Mouse (Mus musculus): ENCODE data around the gene Vwa8. TPM values are rescaled to one million over a fixed set of nuclear protein-coding genes. Genes with fewer than 3 reads are reported as not detected.

The Vwa8 gene
- polyA plus RNA-seq, 1 experiment from 2014 or later: 10.4 TPM

DNA sequence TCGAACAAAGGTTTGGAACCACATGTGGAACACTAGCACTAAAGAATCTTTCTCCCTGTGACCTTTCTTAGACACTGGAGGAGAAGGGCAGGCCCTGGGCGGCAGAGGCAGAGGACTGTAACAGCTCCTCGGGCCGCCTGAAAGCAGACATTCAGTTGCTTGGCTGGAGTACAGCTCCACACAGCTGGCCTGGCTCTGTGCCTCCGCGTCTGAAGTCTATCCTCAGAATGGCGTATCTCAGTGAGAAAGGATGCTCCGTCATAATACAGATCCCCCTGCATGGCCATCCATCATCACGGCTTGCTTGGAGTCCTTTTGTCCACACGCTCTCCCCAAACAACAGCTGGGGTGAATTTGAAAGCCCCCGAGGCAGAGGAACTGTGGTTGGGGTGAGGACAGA, 357.4 kb downstream of the Vwa8 start:
- peaks cover 38% of the 10 kb centered on the region for H3K4me1 ChIP-seq

DNA sequence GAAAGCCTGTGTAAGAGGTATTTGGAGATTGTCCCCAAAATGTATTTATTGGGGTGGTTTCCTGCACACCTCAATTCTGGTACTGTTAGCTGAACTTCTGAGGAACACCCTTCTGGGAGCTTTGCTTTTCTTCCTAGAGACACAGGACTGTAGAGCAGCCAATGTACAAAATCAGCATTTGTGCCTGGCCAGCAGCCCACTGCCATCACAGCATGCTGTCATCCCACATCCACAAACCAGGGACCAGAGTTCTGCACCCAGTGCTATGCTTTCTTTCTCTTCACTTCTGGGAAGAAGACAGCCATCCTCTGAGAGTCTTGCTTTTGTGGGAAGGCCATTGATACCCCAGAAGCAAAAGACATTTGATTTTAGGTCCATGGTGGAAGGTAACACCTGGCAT, 359.6 kb downstream of the Vwa8 start:
- no peak overlapping the region for H3K4me3 ChIP-seq (replicated peaks)
- no peaks in the 10 kb centered on the region for H3K9me3 ChIP-seq (replicated peaks)
- no peaks in the 10 kb centered on the region for H3K27me3 ChIP-seq
- peaks cover 21% of the 10 kb centered on the region for H3K4me1 ChIP-seq
- no peak overlapping the region for H3K4me2 ChIP-seq (replicated peaks)
- H3K36me3 ChIP-seq: no peaks in the 10 kb centered on the region
- no peak for ATAC-seq (ENCODE audit: insufficient number of reproducible peaks, low FRiP score, low TSS enrichment, low read depth)
- H3K27ac ChIP-seq (replicated peaks): no peak overlapping the region
- H3K9ac ChIP-seq: no peak overlapping the region

More for the DNA sequence above, 357.4 kb downstream of the Vwa8 start:
- Histone ChIP-seq H3K9ac (no peak overlapping the region), H3K36me3 (no peaks in the 10 kb centered on the region), H3K9me3 (replicated peaks) (no peaks in the 10 kb centered on the region), H3K27ac (replicated peaks) (no peak overlapping the region; the same call in 1 of the 2 replicates), H3K4me3 (replicated peaks) (no peak overlapping the region), H3K4me2 (replicated peaks) (no peak overlapping the region), H3K27me3 (no peaks in the 10 kb centered on the region)
- ATAC-seq (ENCODE audit: insufficient number of reproducible peaks, low FRiP score, low TSS enrichment, low read depth): peak; percentile 75
- 29% methylated on average over 11 of the region's 11 CpGs for WGBS

DNA sequence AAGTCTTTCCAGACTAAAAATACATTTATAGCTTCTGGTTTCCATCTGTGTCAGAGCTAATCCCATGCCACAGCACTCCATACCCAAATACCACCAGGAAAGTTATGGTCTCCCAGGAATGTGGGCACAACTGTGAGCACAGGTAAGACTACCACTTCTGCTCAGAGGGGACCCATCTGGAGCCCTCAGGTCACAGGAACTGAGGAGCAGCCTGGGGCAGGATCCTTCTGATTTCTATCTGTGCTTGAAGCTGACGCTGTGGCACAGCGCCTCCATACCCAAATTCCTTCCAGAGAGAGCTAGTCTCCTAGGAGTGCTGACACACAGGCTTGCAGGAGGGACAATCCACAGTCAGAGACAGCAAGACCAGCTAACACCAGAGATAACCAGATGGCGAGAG, 361.0 kb downstream of the Vwa8 start:
- H3K4me1 ChIP-seq: peaks cover 13% of the 10 kb centered on the region
- H3K27ac ChIP-seq (replicated peaks): no peak overlapping the region
- no peaks in the 10 kb centered on the region for H3K36me3 ChIP-seq
- 77% methylated on average over 3 of the region's 3 CpGs for WGBS
- no peak overlapping the region for H3K4me2 ChIP-seq (replicated peaks)
- H3K4me3 ChIP-seq (replicated peaks): no peak overlapping the region
- ATAC-seq (ENCODE audit: insufficient number of reproducible peaks, low FRiP score, low TSS enrichment, low read depth): no peak
- no peak overlapping the region for H3K9ac ChIP-seq
- no peaks in the 10 kb centered on the region for H3K9me3 ChIP-seq (replicated peaks)
- H3K27me3 ChIP-seq: no peaks in the 10 kb centered on the region

GRCm38 (mm10) chr14:79212380-79212991, 363.6 kb downstream of the Vwa8 start:
- no peak overlapping the region for H3K9ac ChIP-seq
- no peak overlapping the region for H3K27ac ChIP-seq (replicated peaks)
- H3K9me3 ChIP-seq (replicated peaks): no peaks in the 10 kb centered on the region
- no peak overlapping the region for H3K4me3 ChIP-seq (replicated peaks)
- H3K27me3 ChIP-seq: no peaks in the 10 kb centered on the region
- H3K4me1 ChIP-seq: no peaks in the 10 kb centered on the region
- H3K36me3 ChIP-seq: no peaks in the 10 kb centered on the region
- no peak overlapping the region for H3K4me2 ChIP-seq (replicated peaks)
- 83% methylated on average over 11 of the region's 11 CpGs for WGBS
- ATAC-seq (ENCODE audit: insufficient number of reproducible peaks, low FRiP score, low TSS enrichment, low read depth): no peak

GRCm38 (mm10) chr14:79214129-79214528, 365.3 kb downstream of the Vwa8 start:
- Histone ChIP-seq H3K27ac (replicated peaks) (no peak overlapping the region), H3K9ac (no peak overlapping the region), H3K9me3 (replicated peaks) (no peaks in the 10 kb centered on the region), H3K36me3 (no peaks in the 10 kb centered on the region), H3K4me1 (no peaks in the 10 kb centered on the region), H3K4me3 (replicated peaks) (no peak overlapping the region), H3K4me2 (replicated peaks) (no peak overlapping the region), H3K27me3 (no peaks in the 10 kb centered on the region)
- no peak for ATAC-seq (ENCODE audit: insufficient number of reproducible peaks, low FRiP score, low TSS enrichment, low read depth)
- 89% methylated on average over 6 of the region's 6 CpGs for WGBS

- Histone ChIP-seq H3K4me1 (no peaks in the 10 kb centered on the region), H3K27ac (replicated peaks) (no peak overlapping the region), H3K9me3 (replicated peaks) (no peaks in the 10 kb centered on the region), H3K36me3 (no peaks in the 10 kb centered on the region), H3K4me3 (replicated peaks) (no peak overlapping the region), H3K4me2 (replicated peaks) (no peak overlapping the region), H3K27me3 (no peaks in the 10 kb centered on the region), H3K9ac (no peak overlapping the region)
- WGBS: 82% methylated on average over 8 of the region's 8 CpGs
- ATAC-seq (ENCODE audit: insufficient number of reproducible peaks, low FRiP score, low TSS enrichment, low read depth): no peak
These were observed 365.9 kb downstream of the Vwa8 start for GRCm38 (mm10) chr14:79214660-79215249.

GRCm38 (mm10) chr14:79216366-79216765, 367.5 kb downstream of the Vwa8 start:
- Histone ChIP-seq H3K4me1 (no peaks in the 10 kb centered on the region), H3K36me3 (no peaks in the 10 kb centered on the region), H3K27ac (replicated peaks) (no peak overlapping the region), H3K4me3 (replicated peaks) (no peak overlapping the region), H3K4me2 (replicated peaks) (no peak overlapping the region), H3K9me3 (replicated peaks) (no peaks in the 10 kb centered on the region), H3K9ac (no peak overlapping the region), H3K27me3 (no peaks in the 10 kb centered on the region)
- ATAC-seq (ENCODE audit: insufficient number of reproducible peaks, low FRiP score, low TSS enrichment, low read depth): no peak; the same call in 1 of the 2 replicates
- 45% methylated on average over 2 of the region's 2 CpGs for WGBS

- H3K36me3 ChIP-seq: no peaks in the 10 kb centered on the region
- no peaks in the 10 kb centered on the region for H3K4me1 ChIP-seq
- H3K27ac ChIP-seq (replicated peaks): no peak overlapping the region
- no peak overlapping the region for H3K4me2 ChIP-seq (replicated peaks)
- H3K27me3 ChIP-seq: no peaks in the 10 kb centered on the region
- no peaks in the 10 kb centered on the region for H3K9me3 ChIP-seq (replicated peaks)
- H3K4me3 ChIP-seq (replicated peaks): no peak overlapping the region
- H3K9ac ChIP-seq: no peak overlapping the region
- ATAC-seq (ENCODE audit: insufficient number of reproducible peaks, low FRiP score, low TSS enrichment, low read depth): no peak
- WGBS: 81% methylated on average over 12 of the region's 12 CpGs
These were observed 374.7 kb downstream of the Vwa8 start for GRCm38 (mm10) chr14:79223431-79224036.

- H3K36me3 ChIP-seq: no peaks in the 10 kb centered on the region
- WGBS: 73% methylated on average over 8 of the region's 8 CpGs
- no peak overlapping the region for H3K4me3 ChIP-seq (replicated peaks)
- H3K9ac ChIP-seq: no peak overlapping the region
- H3K4me1 ChIP-seq: no peaks in the 10 kb centered on the region
- ATAC-seq (ENCODE audit: insufficient number of reproducible peaks, low FRiP score, low TSS enrichment, low read depth): no peak
- H3K9me3 ChIP-seq (replicated peaks): no peaks in the 10 kb centered on the region
- H3K27ac ChIP-seq (replicated peaks): no peak overlapping the region
- no peak overlapping the region for H3K4me2 ChIP-seq (replicated peaks)
- H3K27me3 ChIP-seq: no peaks in the 10 kb centered on the region
These were observed 376.6 kb downstream of the Vwa8 start for GRCm38 (mm10) chr14:79225458-79225857.

DNA sequence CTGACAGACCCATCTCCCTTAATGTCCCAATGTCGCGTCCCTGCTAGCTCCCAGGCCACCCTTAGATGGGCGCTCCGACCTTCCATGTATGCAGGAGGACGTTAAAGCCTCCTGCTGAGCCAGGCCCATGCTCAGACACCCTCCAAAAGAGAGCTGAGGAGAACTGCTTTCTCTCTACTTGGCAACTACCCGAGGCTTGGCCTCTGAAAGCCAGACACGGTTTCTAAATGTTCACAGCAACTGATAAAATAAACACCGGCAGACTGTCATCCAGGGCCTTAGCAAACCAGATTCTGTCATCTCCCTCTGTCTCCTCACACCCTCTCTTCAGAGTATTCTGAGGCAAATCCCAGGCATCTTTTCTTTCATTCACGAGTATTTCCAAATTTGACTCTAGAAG, 377.2 kb downstream of the Vwa8 start:
- H3K4me3 ChIP-seq (replicated peaks): no peak overlapping the region
- H3K9ac ChIP-seq: no peak overlapping the region
- H3K36me3 ChIP-seq: no peaks in the 10 kb centered on the region
- no peaks in the 10 kb centered on the region for H3K27me3 ChIP-seq
- WGBS: 77% methylated on average over 9 of the region's 9 CpGs
- H3K9me3 ChIP-seq (replicated peaks): no peaks in the 10 kb centered on the region
- ATAC-seq (ENCODE audit: insufficient number of reproducible peaks, low FRiP score, low TSS enrichment, low read depth): no peak
- H3K4me1 ChIP-seq: no peaks in the 10 kb centered on the region
- H3K27ac ChIP-seq (replicated peaks): no peak overlapping the region
- no peak overlapping the region for H3K4me2 ChIP-seq (replicated peaks)

GRCm38 (mm10) chr14:79226741-79227140, 377.9 kb downstream of the Vwa8 start:
- no peak overlapping the region for H3K4me2 ChIP-seq (replicated peaks)
- no peaks in the 10 kb centered on the region for H3K4me1 ChIP-seq
- no peaks in the 10 kb centered on the region for H3K36me3 ChIP-seq
- ATAC-seq (ENCODE audit: insufficient number of reproducible peaks, low FRiP score, low TSS enrichment, low read depth): no peak
- H3K27ac ChIP-seq (replicated peaks): no peak overlapping the region
- no peaks in the 10 kb centered on the region for H3K9me3 ChIP-seq (replicated peaks)
- no peak overlapping the region for H3K4me3 ChIP-seq (replicated peaks)
- no peak overlapping the region for H3K9ac ChIP-seq
- 84% methylated on average over 6 of the region's 6 CpGs for WGBS
- no peaks in the 10 kb centered on the region for H3K27me3 ChIP-seq

DNA sequence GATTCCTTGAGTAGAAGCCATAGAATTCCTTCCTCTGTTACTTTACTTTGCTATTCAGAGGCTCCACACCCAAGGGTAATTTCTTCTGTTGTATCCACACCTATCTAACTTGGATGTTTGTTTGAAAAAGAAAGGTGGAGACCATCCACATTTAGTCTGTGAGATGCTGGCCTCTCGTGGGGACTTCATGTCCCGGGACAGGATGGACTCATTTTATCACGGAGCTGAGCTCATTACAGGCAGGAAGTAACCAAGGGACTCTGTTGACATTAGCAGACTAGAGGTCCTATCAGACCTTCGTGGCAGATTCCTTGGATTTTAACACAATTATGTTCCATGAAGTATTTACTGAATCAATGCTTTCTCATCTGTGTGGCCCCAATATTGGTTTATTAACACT, 379.1 kb downstream of the Vwa8 start:
- Histone ChIP-seq H3K9me3 (replicated peaks) (no peaks in the 10 kb centered on the region), H3K27ac (replicated peaks) (no peak overlapping the region), H3K9ac (no peak overlapping the region), H3K4me2 (replicated peaks) (no peak overlapping the region), H3K36me3 (no peaks in the 10 kb centered on the region), H3K4me3 (replicated peaks) (no peak overlapping the region), H3K27me3 (no peaks in the 10 kb centered on the region), H3K4me1 (no peaks in the 10 kb centered on the region)
- WGBS: 58% methylated on average over 4 of the region's 4 CpGs
- no peak for ATAC-seq (ENCODE audit: insufficient number of reproducible peaks, low FRiP score, low TSS enrichment, low read depth)
